Mouse (Mus musculus): ENCODE measurements around the gene Slc35e3. TPM values are rescaled to one million over a fixed set of nuclear protein-coding genes. Genes with fewer than 3 reads are reported as not detected.
"Not testable (repeated sequence)": the region's sequence is repeated elsewhere in the genome, so short reads cannot be mapped to it uniquely, and the experiment has no call there.

The Slc35e3 gene
- total RNA-seq, 4 experiments from 2014 or later, result 29.2 to 31.7 (median 30.3) TPM

GRCm38 (mm10) chr10:117714928-117715500 lies 31.2 kb downstream of the Slc35e3 start:
- no peak for DNase-seq (ENCODE audit: low spot score in 2 of 2)

GRCm38 (mm10) chr10:117714048-117714545 lies 32.1 kb downstream of the Slc35e3 start:
- DNase-seq (ENCODE audit: low spot score in 2 of 2), result no peak

GRCm38 (mm10) chr10:117713466-117713865 lies 32.7 kb downstream of the Slc35e3 start:
- DNase-seq (ENCODE audit: low spot score in 2 of 2), result no peak

GRCm38 (mm10) chr10:117712871-117713270 lies 33.3 kb downstream of the Slc35e3 start:
- DNase-seq (ENCODE audit: low spot score in 2 of 2), result no peak

- DNase-seq (ENCODE audit: low spot score in 2 of 2), result no peak
Observed at GRCm38 (mm10) chr10:117712191-117712754, 33.9 kb downstream of the Slc35e3 start.

GRCm38 (mm10) chr10:117711408-117711807 lies 34.8 kb downstream of the Slc35e3 start:
- no peak for DNase-seq (ENCODE audit: low spot score in 2 of 2)

GRCm38 (mm10) chr10:117710604-117711141 lies 35.5 kb downstream of the Slc35e3 start, which contains the start of gene Mdm2:
Gene Mdm2, minus strand, starts transcription at chr10:117710758.
- peak; percentile 86 to 93 for DNase-seq (ENCODE audit: low spot score in 2 of 2)

- DNase-seq (ENCODE audit: low spot score in 2 of 2), result peak; percentile 61 to 66
Observed at GRCm38 (mm10) chr10:117709930-117710603, 36.1 kb downstream of the Slc35e3 start.

- DNase-seq (ENCODE audit: low spot score in 2 of 2), result no peak
Observed at GRCm38 (mm10) chr10:117709326-117709830, 36.8 kb downstream of the Slc35e3 start.

GRCm38 (mm10) chr10:117708856-117709255 lies 37.3 kb downstream of the Slc35e3 start:
- no peak for DNase-seq (ENCODE audit: low spot score in 2 of 2)

GRCm38 (mm10) chr10:117708376-117708775 lies 37.8 kb downstream of the Slc35e3 start:
- DNase-seq (ENCODE audit: low spot score in 2 of 2), result no peak

- no peak for DNase-seq (ENCODE audit: low spot score in 2 of 2)
Observed at GRCm38 (mm10) chr10:117707114-117707838, 38.9 kb downstream of the Slc35e3 start.

GRCm38 (mm10) chr10:117706440-117706839 lies 39.7 kb downstream of the Slc35e3 start:
- no peak for DNase-seq (ENCODE audit: low spot score in 2 of 2)

- no peak for DNase-seq (ENCODE audit: low spot score in 2 of 2)
Observed at GRCm38 (mm10) chr10:117705806-117706205, 40.4 kb downstream of the Slc35e3 start.

GRCm38 (mm10) chr10:117704964-117705335 lies 41.2 kb downstream of the Slc35e3 start:
- DNase-seq (ENCODE audit: low spot score in 2 of 2), result no peak

- DNase-seq (ENCODE audit: low spot score in 2 of 2), result not testable (repeated sequence)
Observed at GRCm38 (mm10) chr10:117704314-117704963, 41.7 kb downstream of the Slc35e3 start.

- DNase-seq (ENCODE audit: low spot score in 2 of 2), result no peak
Observed at GRCm38 (mm10) chr10:117703506-117703905, 42.7 kb downstream of the Slc35e3 start.

GRCm38 (mm10) chr10:117702024-117702833 lies 43.9 kb downstream of the Slc35e3 start:
- DNase-seq (ENCODE audit: low spot score in 2 of 2), result no peak

GRCm38 (mm10) chr10:117701034-117701829 lies 44.9 kb downstream of the Slc35e3 start:
- DNase-seq (ENCODE audit: low spot score in 2 of 2), result no peak

Data from left cerebral cortex, adult 8-10 months (tissue).